Mouse (Mus musculus) lung, adult 2 months (tissue): ENCODE results near the gene F8. TPM values are rescaled to one million over a fixed set of nuclear protein-coding genes. Genes with fewer than 3 reads are reported as not detected.

Experiments
- DNase-seq: peaks from one replicate; pipeline ENCODE4 v3.0.0; 2022
- H3K4me1 ChIP-seq: fragments of 200-500 bp; 2 replicates; pipeline ENCODE4 v1.6.1; 2011; ENCODE audit warnings: low read length; ENCODE audit not compliant: control insufficient read depth, insufficient read depth
- H3K4me3 ChIP-seq: fragments of 200-500 bp; replicated peaks from 2 replicates; pipeline ENCODE3; 2011; ENCODE audit warnings: low read depth, mild to moderate bottlenecking, control low read depth, low read length; ENCODE audit errors: extremely low read depth
- CTCF ChIP-seq: fragments of 200-500 bp; IDR thresholded peaks from 2 replicates; pipeline ENCODE4 v1.5.1; 2011; ENCODE audit warnings: mild to moderate bottlenecking, low read length, control low read depth; ENCODE audit not compliant: insufficient read depth
- POLR2A ChIP-seq: fragments of 200-500 bp; IDR thresholded peaks from 2 replicates; pipeline ENCODE4 v1.6.1; 2011; ENCODE audit warnings: low read depth, mild to moderate bottlenecking, control low read depth, low read length, borderline replicate concordance; ENCODE audit errors: extremely low read depth
- WGBS: fragments of 180-500 bp; shearing (Covaris S2); methylation state at CpG from one replicate; pipeline ENCODE4 v1.1.7; 2018; 5-methylcytosine and 5-hydroxymethylcytosine counted together
- polyA plus RNA-seq: library from polyadenylated mRNA; depleted of rRNA; stranded (reverse); fragments of >200 nt; gene quantifications from 2 replicates; pipeline ENCODE4 v1.2.3, GENCODE M21; 2012; rRNA removed

The F8 gene
- 0.34 and 0.54 TPM in 2 replicates for polyA plus RNA-seq

GRCm38 (mm10) chrX:75382195-75382771, at the start of gene F8, which contains the start of gene Fundc2:
Gene F8 (minus strand): TSS chrX:75382615.
Gene Fundc2 (plus strand): TSS chrX:75382399.
- peak within 1 kb of the TSS; percentile 100 for H3K4me3 ChIP-seq
- peak; percentile 30; the same call in 1 of the 2 replicates for TF ChIP-seq POLR2A
- TF ChIP-seq CTCF, result no peak
- WGBS, result 23% methylated on average over 25 of the region's 25 CpGs
- H3K4me1 ChIP-seq, result no peaks in the 10 kb centered on the region
- DNase-seq, result peak; percentile 53

DNA sequence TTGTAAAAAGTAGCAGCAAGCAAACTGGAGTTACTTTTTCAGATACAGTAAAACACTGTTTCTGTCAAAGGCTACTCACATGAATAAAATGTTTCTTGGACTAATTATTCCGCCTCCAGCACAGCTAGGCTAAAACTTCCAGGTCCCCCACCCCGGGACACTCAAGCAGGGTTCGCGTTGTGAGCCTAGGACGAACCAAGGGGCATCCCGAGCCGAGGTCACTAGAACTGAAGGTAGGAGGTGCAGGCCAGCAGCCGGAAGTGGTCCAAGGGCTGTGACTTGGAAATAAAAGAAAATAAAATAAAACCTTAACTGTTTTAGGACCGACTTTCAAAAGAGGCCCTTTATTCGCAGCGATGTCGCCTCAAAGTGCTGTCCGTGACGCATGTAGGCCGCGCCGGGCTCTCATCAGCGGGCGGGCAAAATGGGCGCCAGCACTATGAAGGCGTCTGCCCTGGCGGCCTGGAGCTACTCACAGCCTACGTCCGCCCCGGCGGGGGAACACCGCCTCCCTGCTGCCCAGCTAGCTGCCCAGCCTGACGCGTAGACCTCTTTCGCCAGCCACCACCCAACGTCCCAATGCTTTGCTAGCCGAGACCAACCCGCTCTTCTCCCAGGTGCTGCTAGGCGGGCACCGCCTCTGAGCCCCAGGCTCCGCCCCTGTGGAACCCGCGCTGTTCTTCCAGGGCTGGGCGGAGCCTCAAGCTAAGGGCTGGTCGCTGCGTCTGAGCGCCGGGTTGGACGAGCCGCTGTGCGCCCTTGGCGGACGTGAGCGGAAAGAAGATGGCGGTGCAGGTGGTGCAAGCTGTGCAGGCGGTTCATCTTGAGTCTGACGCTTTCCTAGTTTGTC, 33.7 kb upstream of the F8 start, which contains the start of the genes Cmc4, Mtcp1 and Brcc3:
Gene Cmc4, minus strand, starts transcription at position 649 of the 850 bp plus-strand sequence.
Gene Mtcp1, minus strand, starts transcription at position 653 of the 850 bp plus-strand sequence.
Gene Brcc3, plus strand, starts transcription at position 693 of the 850 bp plus-strand sequence.
- TF ChIP-seq CTCF (no peak), POLR2A (peak; percentile 88)
- Histone ChIP-seq H3K4me1 (no peaks in the 10 kb centered on the region), H3K4me3 (peak within 1 kb of the TSS; percentile 67)
- peak; percentile 82 for DNase-seq
- 20% methylated on average over 52 of the region's 52 CpGs for WGBS

- DNase-seq, result no peak
- no peak overlapping the region for H3K4me3 ChIP-seq
- no peaks in the 10 kb centered on the region for H3K4me1 ChIP-seq
- TF ChIP-seq CTCF, result no peak
- no peak for TF ChIP-seq POLR2A
- 87% methylated on average over 1 of the region's 1 CpGs for WGBS
These were observed 27.3 kb upstream of the F8 start for GRCm38 (mm10) chrX:75409711-75410110.

- Histone ChIP-seq H3K4me1 (peaks cover 3% of the 10 kb centered on the region; the same call in 1 of the 2 replicates), H3K4me3 (no peak overlapping the region)
- TF ChIP-seq CTCF (no peak), POLR2A (no peak)
- DNase-seq, result no peak
These were observed 20.9 kb upstream of the F8 start for GRCm38 (mm10) chrX:75403350-75403749.

GRCm38 (mm10) chrX:75402668-75403067, 20.3 kb upstream of the F8 start:
- TF ChIP-seq POLR2A, result no peak
- no peak for TF ChIP-seq CTCF
- Histone ChIP-seq H3K4me1 (peaks cover 3% of the 10 kb centered on the region; the same call in 1 of the 2 replicates), H3K4me3 (no peak overlapping the region)
- WGBS, result 48% methylated on average over 2 of the region's 2 CpGs
- no peak for DNase-seq

DNA sequence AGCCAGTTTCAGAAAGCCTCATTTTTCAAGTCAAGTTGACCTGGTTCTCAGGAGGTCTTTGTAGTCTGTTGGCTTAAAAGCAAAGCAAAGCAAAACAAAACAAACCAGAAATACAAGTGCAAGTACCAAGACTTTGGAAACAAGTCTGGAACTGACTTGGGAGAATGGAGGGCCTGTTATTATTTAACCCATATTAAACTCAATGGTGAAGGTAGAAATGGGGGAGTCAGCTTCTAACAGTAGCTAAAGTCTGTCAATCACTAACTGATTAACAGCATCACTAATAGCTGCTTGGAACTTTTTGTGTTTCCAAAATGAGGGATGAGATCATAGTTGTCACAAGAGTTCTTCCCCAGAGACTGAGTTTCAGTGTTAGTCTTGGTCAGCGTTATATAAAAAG, 17.1 kb upstream of the F8 start:
- H3K4me1 ChIP-seq, result peaks cover 3% of the 10 kb centered on the region; the same call in 1 of the 2 replicates
- no peak for DNase-seq

DNA sequence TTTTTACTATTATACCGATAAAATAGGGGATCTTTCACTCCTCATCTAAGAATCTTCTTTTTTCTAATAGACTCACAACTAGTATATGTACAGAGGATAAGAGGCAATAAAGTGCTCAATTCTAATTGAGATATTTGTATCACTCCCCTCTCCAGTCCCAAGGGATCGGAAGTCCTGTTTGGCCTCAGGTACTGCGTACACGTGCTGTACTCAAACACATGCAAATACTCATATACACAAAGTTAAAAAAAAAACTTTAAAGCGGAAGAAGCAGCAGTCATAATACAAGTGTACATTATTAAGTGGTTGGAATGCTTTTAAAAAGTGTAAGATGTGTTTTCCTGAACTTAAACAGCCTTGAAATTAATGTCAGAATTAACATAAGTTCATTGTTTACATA, 716 bp downstream of the F8 start:
- no peak overlapping the region for H3K4me3 ChIP-seq
- WGBS, result 63% methylated on average over 5 of the region's 5 CpGs
- TF ChIP-seq CTCF, result no peak
- no peak for TF ChIP-seq POLR2A
- no peaks in the 10 kb centered on the region for H3K4me1 ChIP-seq
- no peak for DNase-seq

More for the DNA sequence above, 17.1 kb upstream of the F8 start:
- TF ChIP-seq POLR2A, result no peak
- WGBS, result 83% methylated on average over 1 of the region's 1 CpGs
- H3K4me3 ChIP-seq, result no peak overlapping the region

DNA sequence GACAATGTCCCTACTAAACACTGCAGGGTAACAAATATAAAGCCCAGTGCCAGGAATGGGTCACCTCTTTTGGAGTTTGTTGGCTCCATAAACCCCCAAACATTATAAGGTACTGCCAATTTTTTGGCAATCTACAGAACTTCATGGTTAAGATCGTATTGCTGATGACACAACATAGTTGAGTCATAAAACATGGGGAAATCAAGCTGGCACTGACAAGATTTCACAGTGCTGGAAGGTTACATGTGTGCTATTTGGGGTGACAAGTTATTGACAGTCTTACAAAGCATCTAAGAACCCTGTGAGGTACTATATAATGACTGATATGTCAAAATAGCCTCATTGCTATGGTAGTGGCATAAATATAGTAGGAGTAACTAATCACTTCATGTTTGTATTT, 1.2 kb downstream of the F8 start:
- 70% methylated on average over 1 of the region's 1 CpGs for WGBS
- H3K4me3 ChIP-seq, result no peak overlapping the region
- no peak for TF ChIP-seq POLR2A
- no peak for TF ChIP-seq CTCF
- DNase-seq, result no peak
- H3K4me1 ChIP-seq, result no peaks in the 10 kb centered on the region

DNA sequence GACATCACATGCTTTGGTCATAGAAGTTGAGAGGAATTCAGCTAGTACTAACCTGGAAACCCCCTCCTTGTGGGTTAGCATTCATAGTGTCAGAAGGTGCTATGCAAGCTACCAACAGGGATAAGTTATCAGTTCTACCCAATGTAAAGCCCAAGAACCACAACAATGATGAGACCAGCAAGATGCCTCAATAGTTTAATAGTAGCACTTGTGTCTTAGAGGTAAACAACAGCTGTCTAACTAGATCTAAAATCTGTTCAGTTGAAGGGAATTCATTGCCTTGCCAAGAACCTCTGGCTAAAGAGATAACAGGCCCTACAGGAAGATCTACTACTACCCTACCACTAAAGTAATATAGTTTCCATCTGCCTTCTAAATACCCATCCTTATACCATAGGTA, 5.6 kb downstream of the F8 start:
- no peak for DNase-seq
- TF ChIP-seq CTCF, result no peak
- TF ChIP-seq POLR2A, result no peak
- no peaks in the 10 kb centered on the region for H3K4me1 ChIP-seq
- no peak overlapping the region for H3K4me3 ChIP-seq
